Mouse (Mus musculus): ENCODE measurements at regions not wholly inside any gene's neighbourhood (a gene's known extent, or its start where the extent isn't known, plus 50 kb on each side); places are given as distances from the start of the nearest gene placed in this dataset.

DNA sequence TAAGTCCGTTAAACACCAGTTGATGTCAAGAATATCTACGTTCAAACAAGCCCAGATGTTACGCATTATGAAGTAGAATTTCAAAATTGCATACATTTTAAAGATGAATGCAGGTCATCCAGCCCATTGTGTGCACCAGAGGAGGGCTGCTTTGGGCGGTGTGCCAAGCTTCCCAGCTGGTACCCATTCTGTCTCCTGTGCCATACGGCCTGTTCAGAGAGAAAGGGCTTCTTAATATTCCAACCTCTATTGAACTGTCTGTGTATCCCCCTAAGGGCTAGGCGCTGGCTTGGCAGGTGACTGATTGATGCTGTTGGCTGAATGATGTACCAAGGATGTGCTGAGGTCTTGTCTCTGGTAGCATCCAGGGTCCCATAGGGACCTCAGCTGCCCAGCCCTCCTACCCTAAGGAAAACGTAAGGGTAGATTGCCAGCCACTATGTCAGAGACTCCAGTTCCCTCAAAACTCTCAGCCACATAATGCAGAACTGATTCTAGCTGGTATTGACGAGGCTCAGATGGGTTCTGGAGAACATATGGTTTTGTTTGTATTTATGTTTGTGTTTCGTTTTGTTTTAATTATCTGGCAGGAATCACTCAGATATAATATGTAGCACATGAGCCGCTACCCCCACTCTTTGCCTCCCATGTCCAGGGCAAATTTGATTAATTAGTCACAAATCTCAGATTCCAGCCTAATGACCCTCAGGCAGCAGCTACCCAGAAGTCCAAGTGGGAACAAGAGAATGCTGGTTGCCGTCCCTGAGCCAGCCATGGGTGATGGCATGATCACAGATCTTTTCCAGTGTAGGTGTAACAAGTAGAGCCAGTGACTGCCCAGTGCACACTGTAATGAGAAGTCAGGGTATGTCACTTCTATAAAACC is 212.0 kb upstream of the Usp24 start:
- peak in 1 of 2 experiments; percentile 58 for DNase-seq (ENCODE audit: low spot score in 2 of 2)

DNA sequence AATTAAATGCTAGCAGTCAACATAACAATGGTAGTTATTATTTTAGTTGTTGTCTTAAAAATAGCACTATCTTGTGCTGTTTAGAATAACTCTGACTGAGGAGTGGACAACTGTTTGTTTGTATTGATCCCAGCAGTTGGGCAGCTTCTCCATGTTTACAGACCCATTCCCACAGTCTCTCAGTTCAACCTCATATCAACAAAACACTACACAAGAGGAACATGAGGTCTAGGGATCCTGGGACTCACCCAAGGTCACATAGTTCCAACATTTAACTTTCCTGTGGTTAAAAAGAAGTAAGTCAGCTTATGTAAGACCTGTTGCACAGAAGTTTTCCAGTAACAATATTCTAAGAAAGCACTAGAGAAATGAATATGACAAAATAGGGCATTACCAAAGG is 203.0 kb upstream of the Usp24 start:
- no peak for DNase-seq (ENCODE audit: low spot score in 2 of 2)

DNA sequence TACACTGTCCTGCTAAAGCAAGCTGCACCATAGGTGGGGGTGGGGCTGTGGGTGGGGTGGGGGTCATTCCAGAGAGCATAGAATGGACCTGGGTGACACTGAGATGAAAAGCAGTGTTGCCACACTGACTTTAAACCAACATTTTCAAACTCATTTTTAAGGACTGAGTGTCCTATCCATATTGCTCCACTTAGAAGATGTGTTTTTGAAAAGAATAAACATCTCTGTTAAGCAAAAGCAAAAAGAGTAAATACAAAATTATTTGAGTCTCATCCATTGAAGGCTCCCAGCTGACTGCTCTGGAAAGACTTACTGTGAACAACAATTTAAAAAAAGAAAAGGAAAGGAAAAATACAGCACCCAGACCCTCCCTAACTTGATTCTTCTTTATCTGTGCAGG is 202.3 kb upstream of the Usp24 start:
- no peak for DNase-seq (ENCODE audit: low spot score in 2 of 2)

DNA sequence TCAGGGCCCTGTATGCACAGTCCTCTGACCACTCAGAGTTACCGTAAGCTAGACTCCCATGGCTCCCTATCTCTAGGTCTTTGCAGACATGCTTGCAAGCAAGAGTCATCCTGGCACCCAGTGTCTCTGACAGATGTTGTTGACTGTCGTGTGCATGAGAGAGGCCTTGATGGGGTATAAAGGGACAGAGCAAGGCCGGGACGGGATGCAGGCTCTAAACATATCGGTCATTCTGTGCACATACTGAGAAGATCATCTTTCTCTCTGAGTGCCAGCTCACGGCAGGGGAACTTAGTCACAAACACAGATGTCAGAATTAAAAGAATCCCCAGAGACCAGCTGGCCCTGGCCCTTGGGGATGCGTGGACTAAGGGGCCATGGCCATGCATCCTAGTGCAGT is 199.4 kb upstream of the Usp24 start:
- no peak for DNase-seq (ENCODE audit: low spot score in 2 of 2)

DNA sequence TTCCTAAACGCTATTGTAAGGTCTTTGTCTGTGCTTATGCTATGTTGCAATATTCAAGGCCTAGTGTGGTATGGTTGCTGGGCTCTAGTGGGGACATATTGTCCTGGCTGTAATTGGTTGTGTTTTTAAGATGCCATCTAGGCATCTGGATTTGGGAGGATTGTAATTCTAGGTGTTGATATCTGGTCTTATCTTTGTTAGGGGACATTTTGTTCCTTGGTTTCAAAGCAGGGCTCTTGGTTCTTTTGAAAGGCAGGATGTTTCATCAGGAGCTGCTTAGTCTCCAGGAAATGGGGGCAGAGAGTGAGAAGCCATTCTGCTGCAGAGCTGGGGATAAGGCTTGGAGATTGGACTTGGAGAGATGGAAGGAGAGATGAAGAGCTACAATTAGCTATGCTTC is 194.7 kb upstream of the Usp24 start:
- no peak for DNase-seq (ENCODE audit: low spot score in 2 of 2)

DNA sequence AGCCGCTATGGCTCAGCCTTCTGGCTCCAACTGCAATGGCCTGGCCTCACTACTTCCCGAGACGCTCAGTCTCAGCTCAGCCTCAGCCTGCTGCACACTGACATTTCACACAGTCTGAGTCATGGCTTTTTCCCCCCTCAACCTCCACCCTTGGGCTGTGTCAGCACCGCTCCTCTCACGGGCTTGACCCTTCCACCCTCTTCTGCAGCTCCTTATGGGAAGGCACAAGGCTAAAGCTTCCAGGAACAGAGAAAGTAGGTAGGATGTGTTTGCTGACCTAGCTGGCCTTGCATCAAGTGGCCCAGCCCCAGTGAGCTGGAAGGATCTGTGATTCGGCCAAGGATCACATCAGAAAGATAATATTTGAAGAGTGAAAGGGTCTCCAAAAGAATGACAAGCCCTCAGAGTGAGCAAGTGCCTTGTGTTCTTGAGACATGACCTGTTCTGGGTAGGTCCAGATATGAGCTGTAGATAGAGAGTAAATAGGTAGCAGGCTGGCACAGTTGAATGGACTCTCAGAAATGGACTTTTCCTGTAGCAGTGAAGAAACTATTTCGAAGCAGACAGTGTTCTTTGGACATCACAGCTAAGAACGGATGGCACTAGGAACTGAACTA is 192.9 kb upstream of the Usp24 start:
- peak; percentile 19 to 56 for DNase-seq (ENCODE audit: low spot score in 2 of 2)

DNA sequence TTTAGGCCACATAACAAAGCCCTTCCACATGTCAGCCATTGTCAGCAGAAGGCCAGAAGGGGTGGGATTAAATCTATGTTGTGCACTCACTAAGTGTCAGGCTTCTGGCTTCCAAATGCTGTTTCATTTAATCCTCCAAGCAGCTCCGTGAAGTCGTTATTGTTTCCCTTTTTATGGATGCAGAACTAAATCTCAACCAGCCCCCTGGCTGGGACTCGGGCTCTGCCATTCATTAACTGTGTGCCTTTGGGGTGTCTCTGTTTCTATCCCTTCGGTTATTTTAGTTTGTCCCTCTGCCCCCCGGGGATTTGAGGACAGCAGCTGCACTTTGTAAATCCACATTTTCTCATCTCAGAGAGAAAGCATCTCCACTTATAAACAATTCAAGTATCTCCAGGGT is 188.8 kb upstream of the Usp24 start:
- peak in 1 of 2 experiments; percentile 19 for DNase-seq (ENCODE audit: low spot score in 2 of 2)

DNA sequence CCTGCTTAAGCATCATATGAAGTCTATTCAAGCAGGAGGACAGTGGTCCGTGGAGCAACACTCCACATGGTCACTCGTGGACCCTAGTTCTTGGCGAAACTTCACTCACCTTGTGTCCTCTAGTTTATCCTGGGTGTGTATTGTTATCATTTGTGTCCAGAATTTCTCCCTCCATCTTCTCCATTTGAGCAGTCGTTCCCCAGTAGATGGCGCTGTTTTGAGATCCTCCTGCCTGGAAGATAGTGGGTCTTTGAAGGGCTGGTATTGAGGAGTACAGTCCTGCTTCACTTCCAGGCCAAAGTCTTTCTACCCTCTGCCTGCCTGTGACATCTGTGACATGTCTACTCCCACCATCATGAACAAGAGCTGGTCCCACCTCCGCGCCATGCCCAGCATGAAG is 188.4 kb upstream of the Usp24 start:
- peak in 1 of 2 experiments; percentile 61 for DNase-seq (ENCODE audit: low spot score in 2 of 2)

DNA sequence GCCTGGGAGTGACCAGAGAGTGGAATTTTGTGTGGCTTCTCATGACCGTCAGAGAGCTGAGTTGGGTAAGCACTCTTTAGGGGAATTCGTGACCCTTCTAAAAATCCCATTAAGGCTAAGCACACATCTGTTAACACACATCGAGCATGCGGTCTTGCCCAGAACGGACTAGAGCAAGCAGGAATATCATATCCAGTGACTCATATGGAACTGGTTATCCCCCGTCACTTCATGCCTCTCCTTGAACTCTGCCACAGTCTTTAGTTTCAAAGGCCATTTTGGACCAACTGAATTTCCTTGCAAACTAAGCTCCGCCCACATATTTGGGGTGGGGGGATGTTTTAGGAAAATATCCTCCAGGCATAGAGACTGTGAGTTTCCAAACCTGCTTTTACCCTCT is 186.7 kb upstream of the Usp24 start:
- DNase-seq (ENCODE audit: low spot score in 2 of 2) = peak in 1 of 2 experiments; percentile 32

DNA sequence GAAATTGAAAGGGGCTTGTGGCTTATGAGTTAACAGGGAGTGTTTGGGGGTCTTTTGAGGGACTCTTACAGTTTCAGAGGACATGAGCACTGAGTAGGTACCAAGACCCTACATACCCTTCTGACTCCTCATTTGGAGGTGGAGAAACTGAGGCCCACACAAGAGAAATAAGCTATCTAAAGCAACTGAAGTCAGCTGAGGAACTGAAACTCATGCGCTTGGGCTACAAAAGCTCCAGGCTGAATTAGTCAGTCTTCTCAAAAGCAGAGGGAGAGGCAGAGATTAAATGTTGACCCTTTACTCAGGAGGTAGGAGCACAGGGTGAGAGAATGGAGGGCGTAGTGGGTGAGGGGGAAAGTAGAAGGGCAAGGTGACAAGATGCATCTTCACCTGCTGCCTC is 186.2 kb upstream of the Usp24 start:
- peak in 1 of 2 experiments; percentile 32 for DNase-seq (ENCODE audit: low spot score in 2 of 2)

DNA sequence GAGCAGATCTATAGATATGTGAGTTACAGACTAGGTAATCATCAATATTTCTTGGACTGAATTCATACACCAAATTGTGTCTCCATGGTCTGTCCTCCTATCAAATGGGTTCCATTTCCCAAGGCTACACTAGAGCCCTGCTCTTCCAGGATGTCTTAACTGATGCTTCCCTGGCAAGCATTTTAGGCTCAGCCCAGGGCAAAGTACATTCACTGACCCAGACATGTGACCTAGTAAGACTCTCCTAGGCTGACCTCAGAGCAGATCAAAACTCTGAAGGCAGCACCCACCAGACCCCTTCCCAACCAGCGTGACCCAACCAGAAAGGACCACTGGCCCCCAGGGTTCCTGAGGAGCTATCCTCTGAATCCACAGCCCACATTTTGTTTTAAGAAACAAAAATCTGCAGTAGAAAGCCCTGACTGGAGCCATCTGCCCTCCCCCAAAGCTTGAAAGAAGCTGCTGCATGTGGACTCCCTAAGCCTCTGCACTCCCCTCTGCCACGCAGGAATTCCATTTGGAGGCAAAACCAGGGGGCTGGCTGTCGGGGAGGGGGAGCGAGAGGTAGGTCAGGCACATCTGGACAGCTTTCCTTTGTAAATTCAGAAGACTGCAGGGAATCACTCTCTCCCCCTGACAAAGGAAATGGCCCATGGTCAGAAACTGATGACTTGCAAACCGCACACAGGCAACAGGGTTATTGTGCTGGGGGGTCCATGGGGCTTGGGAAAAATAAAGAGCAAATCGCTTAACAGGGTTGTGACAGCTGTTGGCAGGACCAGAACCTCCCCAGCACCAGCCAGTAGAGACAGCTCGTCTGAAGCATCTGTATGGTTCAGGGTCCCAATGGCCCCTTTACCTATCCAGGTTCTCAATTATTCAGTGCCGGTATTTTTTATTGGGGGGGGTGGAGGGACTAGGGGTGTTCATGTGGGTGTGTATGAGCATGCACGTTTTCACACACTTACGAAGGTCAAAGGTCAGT is 182.0 kb upstream of the Usp24 start:
- DNase-seq (ENCODE audit: low spot score in 2 of 2) = peak in 1 of 2 experiments; percentile 52

DNA sequence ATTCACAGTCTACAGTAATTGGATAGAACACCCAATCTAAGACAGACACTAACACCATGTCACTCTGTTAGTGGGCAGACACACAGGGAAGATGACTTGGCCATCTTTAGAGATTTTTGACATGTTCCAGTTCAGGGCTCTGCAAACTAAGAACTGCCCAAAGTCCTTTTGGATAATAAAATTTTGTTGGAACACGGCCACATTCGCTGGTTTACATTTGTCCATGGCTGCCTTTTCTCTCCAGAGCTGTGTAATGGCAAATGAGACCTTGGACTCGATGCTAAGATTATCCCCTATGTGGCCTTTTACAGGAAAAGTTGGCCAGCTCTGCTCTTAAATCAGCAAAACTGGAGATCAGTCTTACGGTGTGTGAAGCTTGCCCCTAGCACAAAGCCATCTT is 173.3 kb upstream of the Usp24 start:
- DNase-seq (ENCODE audit: low spot score in 2 of 2) = no peak

DNA sequence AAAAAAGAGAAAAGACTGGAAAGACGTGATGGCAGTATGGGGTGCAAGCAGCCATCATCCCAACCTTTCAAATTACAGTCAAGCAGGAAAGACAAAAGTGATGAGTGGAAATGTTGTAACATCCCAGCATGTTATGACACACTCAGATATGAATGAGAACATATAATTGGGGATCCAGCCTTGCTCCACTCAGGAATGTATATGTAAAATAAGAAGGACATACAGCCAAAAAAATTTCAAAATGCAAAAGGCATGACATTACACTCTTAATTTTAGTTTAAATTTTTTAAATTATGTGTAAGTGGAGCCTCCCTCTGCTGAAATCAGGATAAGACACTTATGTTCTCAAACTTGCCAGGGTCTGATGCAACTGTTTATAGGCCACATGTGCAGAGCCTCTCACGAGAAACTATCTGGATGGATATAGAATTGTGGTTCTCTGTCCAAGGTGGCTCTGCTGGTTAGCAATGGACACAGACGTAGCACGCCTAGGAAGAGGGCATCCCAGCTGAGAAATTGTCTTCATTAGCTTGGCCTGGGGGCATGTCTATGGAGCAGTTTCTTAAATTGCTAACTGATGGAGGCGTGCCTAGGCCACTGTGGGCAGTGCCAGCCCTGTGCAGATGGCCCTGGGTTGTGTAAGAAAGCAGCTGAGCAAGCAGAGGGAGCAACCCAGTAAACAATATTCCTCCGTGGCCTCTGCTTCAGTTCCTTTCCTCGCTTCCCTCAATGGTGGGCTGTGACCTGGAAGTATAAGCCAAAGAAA is 171.5 kb upstream of the Usp24 start:
- DNase-seq (ENCODE audit: low spot score in 2 of 2) = no peak

DNA sequence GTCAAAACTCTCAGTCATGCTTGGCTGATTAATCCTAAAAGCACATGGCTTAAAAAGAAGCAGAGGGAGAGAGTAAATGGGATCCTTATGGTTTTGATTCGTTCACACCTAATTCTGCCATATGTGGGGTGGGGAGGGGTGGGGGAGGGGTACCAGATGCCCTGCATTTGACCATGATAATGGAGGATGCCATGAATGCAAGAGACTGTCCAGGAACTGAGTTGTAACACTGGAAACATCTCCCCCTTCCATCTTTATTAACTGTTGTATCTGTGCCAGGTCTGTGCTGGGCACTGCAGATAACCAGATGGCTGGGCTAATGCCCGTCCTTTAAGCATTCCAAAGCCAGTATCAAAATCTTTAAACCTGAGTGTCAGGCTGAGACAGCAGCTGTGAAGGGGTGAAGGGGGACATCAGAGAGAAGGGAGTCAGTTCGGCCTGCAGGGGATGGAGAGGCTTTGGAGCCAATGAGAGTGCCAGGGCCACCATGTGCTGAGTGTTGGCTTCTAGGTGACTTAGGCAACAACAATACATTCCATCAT is 169.0 kb upstream of the Usp24 start:
- DNase-seq (ENCODE audit: low spot score in 2 of 2) = no peak

DNA sequence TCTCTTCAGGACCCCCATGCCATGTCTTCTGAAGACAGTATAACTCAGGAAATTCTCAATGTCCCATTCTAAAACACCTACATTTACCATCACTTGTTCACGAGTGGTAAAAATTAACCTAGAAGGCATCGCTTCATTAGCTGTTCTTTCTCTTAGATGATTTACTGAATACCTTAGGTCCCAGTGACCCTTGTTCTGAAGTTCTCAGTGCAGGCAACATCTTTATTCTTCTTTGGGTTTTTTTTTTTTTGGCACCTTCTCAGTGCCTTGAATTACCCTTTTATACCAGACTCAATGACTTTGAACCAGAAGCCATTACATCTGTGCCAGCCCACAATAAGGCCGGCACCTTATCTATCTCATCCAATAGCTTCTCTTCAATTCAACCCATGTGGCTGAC is 167.1 kb upstream of the Usp24 start:
- no peak for DNase-seq (ENCODE audit: low spot score in 2 of 2)

DNA sequence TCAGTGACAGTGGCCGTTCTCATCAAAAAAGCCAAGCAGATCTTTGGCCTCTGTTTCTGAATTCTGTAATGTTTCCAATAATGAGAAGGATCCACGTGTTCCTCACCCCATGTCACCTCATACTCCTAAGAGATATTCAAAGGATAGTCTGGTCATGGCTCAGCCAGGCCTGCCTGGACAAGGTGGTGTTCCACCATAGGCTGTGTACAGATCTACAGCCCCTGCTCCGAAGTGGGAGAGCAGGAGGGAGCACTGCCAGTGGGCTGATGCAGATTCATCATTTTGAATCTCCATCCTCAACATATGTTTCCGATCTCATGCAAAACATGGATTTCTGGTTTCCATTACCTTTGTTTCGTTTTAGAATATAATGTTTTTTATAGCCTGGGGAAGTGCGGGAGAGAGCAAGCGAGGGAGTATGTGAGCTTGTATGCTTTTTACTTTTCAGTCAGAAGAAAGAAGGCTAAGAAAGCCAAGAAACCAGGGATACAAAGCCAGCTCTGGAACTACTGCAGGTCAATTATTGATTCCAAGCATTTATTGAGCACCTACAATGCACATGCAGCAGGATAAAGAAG is 166.5 kb upstream of the Usp24 start:
- DNase-seq (ENCODE audit: low spot score in 2 of 2) = no peak

DNA sequence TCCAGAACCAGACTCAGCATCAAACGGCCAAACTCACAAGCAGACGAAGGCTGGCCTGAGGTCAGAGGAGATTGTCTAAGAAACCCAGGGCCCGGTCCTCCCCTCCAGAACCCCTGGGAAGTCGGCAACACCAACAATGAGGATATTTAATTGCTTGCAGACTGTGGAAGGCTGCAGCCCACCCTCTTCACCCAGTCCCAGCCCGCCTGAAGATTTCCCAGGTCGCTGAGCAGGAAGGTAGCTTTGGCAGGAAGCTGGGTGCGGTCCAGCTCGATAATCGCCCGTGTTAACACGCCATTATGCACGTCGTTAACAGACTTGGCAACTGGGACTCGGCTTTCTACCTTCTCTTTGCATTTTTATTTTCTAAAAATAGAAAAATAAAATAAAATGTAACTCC is 165.2 kb upstream of the Usp24 start:
- no peak for DNase-seq (ENCODE audit: low spot score in 2 of 2)

DNA sequence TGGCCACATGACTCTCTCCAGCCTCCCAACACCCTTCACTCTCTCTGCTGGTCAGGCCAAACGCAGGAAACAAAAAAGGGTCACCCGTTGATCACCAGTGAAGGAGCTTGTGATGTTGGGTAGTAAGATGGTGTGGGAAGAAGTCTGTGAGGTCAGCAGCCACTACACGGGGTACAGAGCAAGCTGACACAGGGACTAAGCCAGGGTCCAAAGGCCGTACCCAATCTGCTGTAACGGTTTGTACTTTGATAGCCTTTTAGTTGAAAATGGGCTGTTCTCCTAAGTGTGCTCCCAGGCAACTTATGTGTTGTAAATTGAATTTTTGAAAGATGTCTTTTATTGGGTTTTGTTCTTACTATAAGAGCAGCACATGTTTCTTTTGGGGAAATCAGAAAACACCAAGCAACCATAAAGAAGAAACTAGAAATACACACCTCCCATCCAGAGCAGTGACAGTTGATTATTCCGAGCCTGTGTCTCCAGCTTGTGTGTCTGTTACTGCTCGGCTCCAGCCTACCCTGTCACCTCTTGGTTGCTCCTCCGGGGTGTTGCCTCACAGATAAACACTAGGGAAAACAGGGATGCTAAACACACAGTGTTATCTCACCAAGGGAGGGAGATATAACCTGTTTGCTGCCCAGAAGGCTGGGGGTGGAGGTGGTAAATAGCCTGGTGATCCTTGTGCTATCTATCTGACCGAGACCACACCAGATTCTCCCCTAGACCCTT is 158.4 kb upstream of the Usp24 start:
- DNase-seq (ENCODE audit: low spot score in 2 of 2) = no peak

DNA sequence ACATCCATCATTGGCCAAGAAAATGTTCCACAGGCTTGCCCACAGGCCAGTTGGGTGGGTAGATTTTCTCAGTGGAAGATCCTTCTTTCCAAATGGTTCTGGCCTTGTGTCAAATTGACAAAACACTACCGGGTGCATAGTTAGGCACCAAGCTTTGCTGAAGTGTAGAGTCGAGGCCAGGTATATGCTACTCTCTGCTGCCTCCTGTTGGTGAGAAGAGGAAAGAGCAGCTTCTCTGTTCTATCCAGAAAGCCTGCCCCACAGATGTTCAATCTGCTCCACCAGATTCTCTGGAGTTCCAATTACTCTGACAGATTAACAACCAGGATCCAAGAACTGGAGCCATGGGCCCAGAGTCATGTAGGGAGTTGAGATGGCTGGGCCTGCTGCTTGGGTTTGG is 154.4 kb upstream of the Usp24 start:
- no peak for DNase-seq (ENCODE audit: low spot score in 2 of 2)

DNA sequence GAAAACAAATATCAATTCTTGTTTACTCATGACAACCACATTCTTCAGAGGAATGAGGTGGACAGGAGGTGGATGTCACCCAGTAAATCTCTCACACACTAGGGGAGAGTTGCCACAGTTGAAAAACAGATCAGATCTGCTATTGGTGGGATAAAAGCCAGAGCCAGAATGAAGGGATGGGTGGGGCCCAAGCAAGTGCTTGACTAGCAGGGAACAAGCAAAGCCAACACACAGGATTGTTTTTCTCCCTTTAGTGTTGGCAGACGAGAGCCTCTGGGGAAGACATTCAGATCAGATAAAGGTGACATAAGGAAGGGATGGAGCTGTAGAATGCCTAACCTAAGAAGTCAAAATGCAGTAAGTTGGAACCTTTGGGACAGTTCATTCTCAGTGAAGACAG is 153.5 kb upstream of the Usp24 start:
- no peak for DNase-seq (ENCODE audit: low spot score in 2 of 2)

Data from urinary bladder, postnatal 4 days (tissue).